Mouse (Mus musculus) lung, embryonic 16.5 days (tissue): ENCODE data around the gene Tmc1. TPM values are rescaled to one million over a fixed set of nuclear protein-coding genes. Genes with fewer than 3 reads are reported as not detected.

Experiments used
- ATAC-seq: fragments of 200-750 bp; cut with Nextera tagmentation; 2 replicates; pipeline ENCODE4 v1.8.0; 2017; ENCODE audit warnings: low read depth, mild to moderate bottlenecking, moderate library complexity
- H3K27ac ChIP-seq: fragments of 300-500 bp; sonication (generic); 2 replicates; pipeline ENCODE4 v1.5.1; 2014; ENCODE audit warnings: mild to moderate bottlenecking, control low read depth, low read length
- H3K27me3 ChIP-seq: fragments of 300-500 bp; sonication (generic); 2 replicates; pipeline ENCODE4 v1.6.1; 2014; ENCODE audit warnings: low read depth, low read length, mixed read lengths; ENCODE audit not compliant: control insufficient read depth, insufficient read depth
- H3K36me3 ChIP-seq: fragments of 300-500 bp; sonication (generic); 2 replicates; pipeline ENCODE4 v1.6.1; 2014; ENCODE audit warnings: low read length; ENCODE audit not compliant: control insufficient read depth, insufficient read depth
- H3K4me1 ChIP-seq: fragments of 300-500 bp; sonication (generic); replicated peaks from 2 replicates; pipeline ENCODE4 v1.6.1; 2014; ENCODE audit warnings: low read length, mixed read lengths; ENCODE audit not compliant: control insufficient read depth, insufficient read depth
- H3K4me2 ChIP-seq: fragments of 300-500 bp; sonication (generic); 2 replicates; pipeline ENCODE4 v1.6.1; 2014; ENCODE audit warnings: low read depth, low read length, control low read depth
- H3K4me3 ChIP-seq: fragments of 300-500 bp; sonication (generic); 2 replicates; pipeline ENCODE4 v1.5.1; 2014; ENCODE audit warnings: mild to moderate bottlenecking, low read length, control low read depth
- H3K9ac ChIP-seq: fragments of 300-500 bp; sonication (generic); 2 replicates; pipeline ENCODE4 v1.6.1; 2014; ENCODE audit warnings: low read length, control low read depth
- H3K9me3 ChIP-seq: fragments of 300-500 bp; sonication (generic); 2 replicates; pipeline ENCODE4 v1.6.1; 2016; ENCODE audit warnings: low read length; ENCODE audit not compliant: control insufficient read depth
- WGBS: fragments of 180-500 bp; shearing (Covaris S2); extraction: QIAGEN DNeasy Blood & Tissue Kit; methylation state at CpG from one replicate; pipeline ENCODE4 v1.1.7; 2014; 5-methylcytosine and 5-hydroxymethylcytosine counted together
- polyA plus RNA-seq: library from polyadenylated mRNA; unstranded; fragments of >200 nt; fragmentation: Nextera tagmentation; extraction: Ambion mirVana; gene quantifications from 2 replicates; pipeline ENCODE4 v1.2.1, GENCODE M21; 2015

Tmc1 gene
- polyA plus RNA-seq, 1 experiment from 2014 or later: 0.06 TPM

- ATAC-seq: no peak
- 66% methylated on average over 2 of the region's 2 CpGs for WGBS
Measured at GRCm38 (mm10) chr19:20775681-20776080, 178.3 kb downstream of the Tmc1 start.

GRCm38 (mm10) chr19:20773941-20774340, 180.1 kb downstream of the Tmc1 start:
- Histone ChIP-seq H3K4me1 (no peaks in the 10 kb centered on the region), H3K9ac (no peak overlapping the region), H3K9me3 (no peaks in the 10 kb centered on the region), H3K27ac (no peak overlapping the region), H3K4me2 (no peak overlapping the region), H3K27me3 (no peaks in the 10 kb centered on the region), H3K4me3 (no peak overlapping the region), H3K36me3 (no peaks in the 10 kb centered on the region)
- WGBS: 88% methylated on average over 7 of the region's 7 CpGs
- no peak for ATAC-seq

More at GRCm38 (mm10) chr19:20775681-20776080, 178.3 kb downstream of the Tmc1 start:
- Histone ChIP-seq H3K4me2 (no peak overlapping the region), H3K27ac (no peak overlapping the region), H3K9ac (no peak overlapping the region), H3K4me1 (no peaks in the 10 kb centered on the region), H3K36me3 (no peaks in the 10 kb centered on the region), H3K27me3 (no peaks in the 10 kb centered on the region), H3K9me3 (no peaks in the 10 kb centered on the region), H3K4me3 (no peak overlapping the region)

GRCm38 (mm10) chr19:20764214-20764613, 189.8 kb downstream of the Tmc1 start:
- no peaks in the 10 kb centered on the region for H3K27me3 ChIP-seq
- ATAC-seq: 0 out of 2 replicates have a peak, but pooled peaks have one; percentile 65
- no peak overlapping the region for H3K27ac ChIP-seq
- no peaks in the 10 kb centered on the region for H3K36me3 ChIP-seq
- H3K9me3 ChIP-seq: no peaks in the 10 kb centered on the region
- 13% methylated on average over 1 of the region's 1 CpGs for WGBS
- no peak overlapping the region for H3K9ac ChIP-seq
- no peak overlapping the region for H3K4me2 ChIP-seq
- H3K4me3 ChIP-seq: no peak overlapping the region
- peaks cover 9% of the 10 kb centered on the region for H3K4me1 ChIP-seq

- peaks cover 9% of the 10 kb centered on the region for H3K4me1 ChIP-seq
- no peak for ATAC-seq
- H3K27me3 ChIP-seq: no peaks in the 10 kb centered on the region
- WGBS: 51% methylated on average over 4 of the region's 4 CpGs
- H3K4me3 ChIP-seq: no peak overlapping the region
- no peaks in the 10 kb centered on the region for H3K36me3 ChIP-seq
- no peak overlapping the region for H3K9ac ChIP-seq
- H3K9me3 ChIP-seq: no peaks in the 10 kb centered on the region
- no peak overlapping the region for H3K4me2 ChIP-seq
- no peak overlapping the region for H3K27ac ChIP-seq
Measured at GRCm38 (mm10) chr19:20761675-20762426, 192.2 kb downstream of the Tmc1 start.

DNA sequence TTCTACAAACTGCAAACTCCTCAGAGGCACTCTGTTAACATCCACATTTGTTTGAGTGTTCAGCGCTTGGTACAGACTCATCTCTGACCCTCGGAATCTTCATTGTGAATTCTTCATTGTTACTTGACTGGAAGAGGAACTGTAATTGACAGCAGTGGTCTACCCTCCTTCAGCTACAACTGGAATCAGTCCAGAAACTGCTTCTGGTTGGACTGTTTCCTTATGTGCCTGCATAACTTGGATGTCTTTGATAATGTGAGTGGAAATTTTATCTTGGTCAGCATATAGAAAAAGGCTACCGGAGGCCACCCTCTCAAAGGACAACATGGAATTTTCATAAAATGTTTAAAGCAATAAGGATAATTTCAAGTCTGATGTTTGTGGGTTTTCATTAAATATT, 192.9 kb downstream of the Tmc1 start:
- 22% methylated on average over 3 of the region's 3 CpGs for WGBS
- Histone ChIP-seq H3K27ac (0 out of 2 replicates have a peak overlapping the region, but pooled peaks have one; percentile 46), H3K4me2 (no peak overlapping the region), H3K27me3 (no peaks in the 10 kb centered on the region), H3K36me3 (no peaks in the 10 kb centered on the region), H3K9me3 (no peaks in the 10 kb centered on the region), H3K4me3 (no peak overlapping the region), H3K9ac (no peak overlapping the region), H3K4me1 (peaks cover 9% of the 10 kb centered on the region)
- 0 out of 2 replicates have a peak, but pooled peaks have one; percentile 26 for ATAC-seq

- H3K4me3 ChIP-seq: no peak overlapping the region
- 68% methylated on average over 1 of the region's 1 CpGs for WGBS
- H3K9ac ChIP-seq: no peak overlapping the region
- no peaks in the 10 kb centered on the region for H3K27me3 ChIP-seq
- H3K27ac ChIP-seq: no peak overlapping the region
- no peaks in the 10 kb centered on the region for H3K4me1 ChIP-seq
- H3K9me3 ChIP-seq: no peaks in the 10 kb centered on the region
- no peak for ATAC-seq
- no peaks in the 10 kb centered on the region for H3K36me3 ChIP-seq
- no peak overlapping the region for H3K4me2 ChIP-seq
Measured at GRCm38 (mm10) chr19:20744630-20745029, 209.4 kb downstream of the Tmc1 start.

Other genes with a start within 250 kb of the Tmc1 start
- 120 and 121 TPM in 2 replicates for gene Aldh1a7, start 226.6 kb downstream of the Tmc1 start, polyA plus RNA-seq